Mouse (Mus musculus) forebrain, embryonic 11.5 days (tissue): Measurements from ENCODE around the gene Ppm1d. TPM values are rescaled to one million over a fixed set of nuclear protein-coding genes. Genes with fewer than 3 reads are reported as not detected.

ENCODE experiments used
- polyA plus RNA-seq: library from polyadenylated mRNA; unstranded; fragments of >200 nt; fragmentation: Nextera tagmentation; extraction: Ambion mirVana; gene quantifications from 2 replicates; pipeline ENCODE4 v1.2.1, GENCODE M21; 2014

Ppm1d gene
- polyA plus RNA-seq, 1 experiment from 2014 or later, result 30.4 TPM

Other genes starting within 250 kb of the Ppm1d start
- 7.9 and 8.0 TPM in 2 replicates for gene Usp32, start 171.1 kb upstream of the Ppm1d start, polyA plus RNA-seq
- 0.99 TPM in 1 of 2 replicates, not detected in the other for gene 1700125H20Rik, start 140.8 kb upstream of the Ppm1d start, polyA plus RNA-seq
- 60.9 and 61.3 TPM in 2 replicates for gene Appbp2, start 76.1 kb upstream of the Ppm1d start, polyA plus RNA-seq
- 17.3 and 17.9 TPM in 2 replicates for gene Bcas3, start 41.9 kb downstream of the Ppm1d start, polyA plus RNA-seq